Mouse (Mus musculus) kidney, embryonic 14.5 days (tissue): Measurements from ENCODE around the gene Rtn4. TPM values are rescaled to one million over a fixed set of nuclear protein-coding genes. Genes with fewer than 3 reads are reported as not detected.
"Not testable (repeated sequence)": the region's sequence is repeated elsewhere in the genome, so short reads cannot be mapped to it uniquely, and the experiment has no call there.

ENCODE experiments used
- ATAC-seq: fragments of 200-750 bp; cut with Nextera tagmentation; 2 replicates; pipeline ENCODE4 v1.8.0; 2017; ENCODE audit warnings: moderate number of reproducible peaks, mild to moderate bottlenecking, moderate TSS enrichment, moderate library complexity; ENCODE audit not compliant: low FRiP score, low TSS enrichment
- H3K27ac ChIP-seq: fragments of 300-500 bp; sonication (generic); 2 replicates; pipeline ENCODE4 v1.5.1; 2014; ENCODE audit warnings: low read depth, mild to moderate bottlenecking, low read length, moderate library complexity, mixed read lengths
- H3K27me3 ChIP-seq: fragments of 300-500 bp; sonication (generic); 2 replicates; pipeline ENCODE4 v1.6.1; 2014; ENCODE audit warnings: mild to moderate bottlenecking, low read length; ENCODE audit not compliant: control insufficient read depth, insufficient read depth
- H3K36me3 ChIP-seq: fragments of 300-500 bp; sonication (generic); 2 replicates; pipeline ENCODE4 v1.6.1; 2014; ENCODE audit warnings: low read length, mixed read lengths; ENCODE audit not compliant: control insufficient read depth, insufficient read depth
- H3K4me1 ChIP-seq: fragments of 300-500 bp; sonication (generic); 2 replicates; pipeline ENCODE4 v1.6.1; 2014; ENCODE audit warnings: low read length, mixed read lengths; ENCODE audit not compliant: control insufficient read depth, insufficient read depth
- H3K4me2 ChIP-seq: fragments of 300-500 bp; sonication (generic); replicated peaks from 2 replicates; pipeline ENCODE4 v1.6.1; 2014; ENCODE audit warnings: low read depth, mild to moderate bottlenecking, low read length
- H3K4me3 ChIP-seq: fragments of 300-500 bp; sonication (generic); 2 replicates; pipeline ENCODE4 v1.5.1; 2014; ENCODE audit warnings: mild to moderate bottlenecking, low read length
- H3K9ac ChIP-seq: fragments of 300-500 bp; sonication (generic); 2 replicates; pipeline ENCODE4 v1.6.1; 2014; ENCODE audit warnings: low read depth, mild to moderate bottlenecking, low read length, moderate library complexity
- H3K9me3 ChIP-seq: fragments of 300-500 bp; sonication (generic); 2 replicates; pipeline ENCODE4 v1.6.1; 2016; ENCODE audit warnings: low read length; ENCODE audit not compliant: control insufficient read depth
- WGBS: fragments of 180-500 bp; shearing (Covaris S2); extraction: QIAGEN DNeasy Blood & Tissue Kit; methylation state at CpG from one replicate; pipeline ENCODE4 v1.1.7; 2014; 5-methylcytosine and 5-hydroxymethylcytosine counted together
- polyA plus RNA-seq: library from polyadenylated mRNA; unstranded; fragments of >200 nt; fragmentation: Nextera tagmentation; extraction: Ambion mirVana; gene quantifications from 2 replicates; pipeline ENCODE4 v1.2.1, GENCODE M21; 2014

The Rtn4 gene
- polyA plus RNA-seq: 42.2 and 70.6 TPM in 2 replicates

DNA sequence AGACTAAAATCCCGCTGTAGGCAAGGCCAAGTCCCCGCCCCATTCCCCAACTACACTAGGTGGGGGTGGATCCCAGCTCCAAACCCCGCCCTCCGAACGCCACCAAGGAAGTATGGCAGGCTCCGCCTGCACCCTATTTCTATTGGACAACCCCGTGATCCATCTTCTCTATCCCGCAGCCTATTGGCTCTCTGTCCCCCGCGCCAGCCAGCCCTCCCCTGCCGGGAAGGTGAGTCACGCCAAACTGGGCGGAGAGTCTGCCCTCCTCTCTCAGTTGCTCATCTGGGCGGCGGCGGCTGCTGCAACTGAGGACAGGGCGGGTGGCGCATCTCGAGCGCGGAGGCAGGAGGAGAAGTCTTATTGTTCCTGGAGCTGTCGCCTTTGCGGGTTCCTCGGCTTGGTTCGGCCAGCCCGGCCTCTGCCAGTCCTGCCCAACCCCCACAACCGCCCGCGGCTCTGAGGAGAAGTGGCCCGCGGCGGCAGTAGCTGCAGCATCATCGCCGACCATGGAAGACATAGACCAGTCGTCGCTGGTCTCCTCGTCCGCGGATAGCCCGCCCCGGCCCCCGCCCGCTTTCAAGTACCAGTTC is at the start of gene Rtn4:
Rtn4 (plus strand) TSS at position 265 of the 590 bp plus-strand sequence.
- Histone ChIP-seq H3K27ac (peak within 1 kb of the TSS; percentile 92), H3K9me3 (no peaks in the 10 kb centered on the region), H3K4me2 (peak within 1 kb of the TSS; percentile 47), H3K4me1 (0 out of 2 replicates have a peak, but pooled peaks cover 3% of the 10 kb centered on the region), H3K27me3 (no peaks in the 10 kb centered on the region), H3K9ac (peak within 1 kb of the TSS; percentile 92), H3K36me3 (no peaks in the 10 kb centered on the region; the same call in 1 of the 2 replicates), H3K4me3 (peak within 1 kb of the TSS; percentile 92)
- peak; percentile 97 for ATAC-seq
- WGBS: 1% methylated on average over 43 of the region's 43 CpGs

DNA sequence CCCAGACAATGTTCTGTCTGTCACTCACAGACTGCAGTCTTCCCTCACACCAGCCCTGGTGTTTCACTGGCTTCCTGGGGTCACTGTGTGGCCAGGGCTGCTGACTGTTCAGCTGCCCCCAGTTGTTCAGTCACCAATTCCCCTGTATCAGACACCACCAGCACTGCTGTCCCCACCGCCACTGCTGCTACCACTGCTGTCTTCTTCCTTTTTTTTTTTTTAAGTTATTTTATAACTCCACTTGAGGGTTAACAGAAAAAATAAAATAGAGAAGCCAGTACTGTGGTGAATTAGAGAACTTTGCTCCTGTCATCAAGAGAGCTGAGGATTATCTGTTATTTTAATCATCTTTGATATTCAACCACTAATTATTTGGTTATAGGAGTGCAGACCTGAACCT is 48.3 kb upstream of the Rtn4 start:
- H3K9me3 ChIP-seq: no peaks in the 10 kb centered on the region
- no peak overlapping the region for H3K9ac ChIP-seq
- H3K27me3 ChIP-seq: no peaks in the 10 kb centered on the region
- no peak for ATAC-seq
- no peaks in the 10 kb centered on the region for H3K4me1 ChIP-seq
- 86% methylated on average over 1 of the region's 1 CpGs for WGBS
- H3K27ac ChIP-seq: no peak overlapping the region
- H3K4me3 ChIP-seq: no peak overlapping the region
- no peaks in the 10 kb centered on the region for H3K36me3 ChIP-seq
- no peak overlapping the region for H3K4me2 ChIP-seq

DNA sequence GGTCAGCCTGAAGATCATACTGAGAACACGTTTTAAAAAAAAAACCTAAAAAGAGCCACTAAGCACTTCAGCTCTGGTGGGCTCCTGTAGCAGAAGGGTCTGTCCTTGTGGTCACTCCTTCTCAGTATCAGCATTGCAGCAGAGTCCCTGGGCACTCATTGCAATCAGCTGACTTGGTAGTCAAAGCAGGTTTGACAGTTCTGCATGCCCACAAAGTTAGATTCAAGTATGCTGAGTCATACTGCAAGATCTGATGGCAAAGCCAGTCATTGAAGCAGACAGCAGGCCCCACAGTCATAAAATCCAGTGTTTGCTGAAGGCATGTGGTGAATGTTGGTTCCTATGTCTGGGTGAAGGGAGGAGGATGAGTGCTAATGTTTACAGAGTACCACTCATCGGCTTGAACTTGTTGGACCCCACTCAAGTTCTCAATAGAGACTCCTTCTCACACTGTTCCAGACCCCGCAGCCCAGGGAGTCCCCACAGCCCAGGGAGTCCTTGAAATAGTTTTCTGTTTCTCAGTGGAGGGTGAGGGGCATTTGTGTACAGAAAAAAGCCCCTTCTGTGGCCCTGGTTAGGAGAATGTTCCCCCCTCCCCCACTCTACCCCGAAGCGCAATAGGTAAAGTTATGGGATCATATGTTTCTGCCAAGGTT is 47.2 kb upstream of the Rtn4 start:
- no peak overlapping the region for H3K27ac ChIP-seq
- H3K27me3 ChIP-seq: no peaks in the 10 kb centered on the region
- no peaks in the 10 kb centered on the region for H3K36me3 ChIP-seq
- H3K4me2 ChIP-seq: no peak overlapping the region
- H3K9ac ChIP-seq: no peak overlapping the region
- H3K4me1 ChIP-seq: no peaks in the 10 kb centered on the region
- WGBS: 67% methylated on average over 5 of the region's 5 CpGs
- ATAC-seq: no peak
- no peaks in the 10 kb centered on the region for H3K9me3 ChIP-seq
- no peak overlapping the region for H3K4me3 ChIP-seq

DNA sequence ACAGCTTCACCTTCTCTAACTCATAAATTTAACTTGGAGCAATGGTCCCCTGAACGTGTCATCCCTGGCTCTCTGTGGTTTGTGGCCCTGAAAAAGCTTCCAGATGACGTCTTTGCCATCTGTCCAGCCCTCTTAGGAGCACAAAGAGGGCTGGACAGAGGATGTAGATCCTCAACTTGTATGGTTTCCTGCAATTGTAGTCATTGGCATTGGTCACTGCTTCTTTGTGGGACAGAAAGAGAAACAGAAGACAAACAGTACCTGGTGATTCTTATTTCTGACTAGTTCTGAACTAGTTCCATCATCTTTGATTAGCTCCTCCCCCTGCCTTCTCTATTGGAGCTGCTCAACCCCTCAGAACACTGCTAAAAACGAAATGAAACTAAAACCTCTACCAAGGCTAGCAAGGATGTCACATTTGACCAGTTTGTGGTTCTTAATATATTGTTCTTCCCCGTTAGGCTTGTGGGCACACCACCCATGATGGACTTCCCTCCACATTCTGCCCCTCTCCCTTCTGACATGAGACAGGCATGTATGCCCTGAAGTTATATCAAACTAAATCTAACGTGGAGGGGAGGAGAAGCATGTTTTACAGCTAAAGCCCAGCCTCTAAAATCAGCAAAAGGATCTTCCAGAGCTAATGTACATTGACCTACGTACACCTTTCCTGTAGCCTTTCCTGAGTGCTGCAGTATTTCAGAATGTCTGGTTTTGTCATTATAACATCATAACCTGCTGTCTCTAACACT is 45.0 kb upstream of the Rtn4 start:
- Histone ChIP-seq H3K4me3 (no peak overlapping the region), H3K9ac (no peak overlapping the region), H3K36me3 (no peaks in the 10 kb centered on the region), H3K4me1 (no peaks in the 10 kb centered on the region), H3K9me3 (no peaks in the 10 kb centered on the region), H3K27ac (no peak overlapping the region), H3K4me2 (no peak overlapping the region; the same call in 1 of the 2 replicates), H3K27me3 (no peaks in the 10 kb centered on the region)
- no peak for ATAC-seq
- 51% methylated on average over 6 of the region's 6 CpGs for WGBS

- not testable (repeated sequence) for H3K36me3 ChIP-seq, ATAC-seq, H3K9ac ChIP-seq, H3K4me3 ChIP-seq, H3K27me3 ChIP-seq, H3K9me3 ChIP-seq, H3K27ac ChIP-seq, H3K4me2 ChIP-seq, H3K4me1 ChIP-seq
- WGBS: 94% methylated on average over 3 of the region's 3 CpGs
These were observed 37.4 kb upstream of the Rtn4 start for GRCm38 (mm10) chr11:29655381-29655780.

GRCm38 (mm10) chr11:29660740-29661139 is 32.0 kb upstream of the Rtn4 start:
- H3K9ac ChIP-seq: no peak overlapping the region
- no peaks in the 10 kb centered on the region for H3K36me3 ChIP-seq
- no peaks in the 10 kb centered on the region for H3K9me3 ChIP-seq
- H3K27ac ChIP-seq: no peak overlapping the region
- 91% methylated on average over 2 of the region's 2 CpGs for WGBS
- H3K4me3 ChIP-seq: no peak overlapping the region
- ATAC-seq: no peak
- no peak overlapping the region for H3K4me2 ChIP-seq
- H3K4me1 ChIP-seq: no peaks in the 10 kb centered on the region
- no peaks in the 10 kb centered on the region for H3K27me3 ChIP-seq

GRCm38 (mm10) chr11:29667634-29668033 is 25.1 kb upstream of the Rtn4 start:
- H3K4me3 ChIP-seq: no peak overlapping the region
- no peaks in the 10 kb centered on the region for H3K27me3 ChIP-seq
- H3K4me2 ChIP-seq: no peak overlapping the region
- 93% methylated on average over 3 of the region's 3 CpGs for WGBS
- no peaks in the 10 kb centered on the region for H3K4me1 ChIP-seq
- H3K9ac ChIP-seq: no peak overlapping the region
- no peak for ATAC-seq
- no peaks in the 10 kb centered on the region for H3K9me3 ChIP-seq
- H3K36me3 ChIP-seq: no peaks in the 10 kb centered on the region
- H3K27ac ChIP-seq: no peak overlapping the region

GRCm38 (mm10) chr11:29669706-29670105 is 23.0 kb upstream of the Rtn4 start:
- Histone ChIP-seq H3K9me3 (no peaks in the 10 kb centered on the region), H3K4me2 (no peak overlapping the region), H3K36me3 (no peaks in the 10 kb centered on the region), H3K27me3 (no peaks in the 10 kb centered on the region), H3K4me3 (no peak overlapping the region), H3K27ac (no peak overlapping the region), H3K4me1 (no peaks in the 10 kb centered on the region), H3K9ac (no peak overlapping the region)
- 79% methylated on average over 4 of the region's 4 CpGs for WGBS
- no peak for ATAC-seq

DNA sequence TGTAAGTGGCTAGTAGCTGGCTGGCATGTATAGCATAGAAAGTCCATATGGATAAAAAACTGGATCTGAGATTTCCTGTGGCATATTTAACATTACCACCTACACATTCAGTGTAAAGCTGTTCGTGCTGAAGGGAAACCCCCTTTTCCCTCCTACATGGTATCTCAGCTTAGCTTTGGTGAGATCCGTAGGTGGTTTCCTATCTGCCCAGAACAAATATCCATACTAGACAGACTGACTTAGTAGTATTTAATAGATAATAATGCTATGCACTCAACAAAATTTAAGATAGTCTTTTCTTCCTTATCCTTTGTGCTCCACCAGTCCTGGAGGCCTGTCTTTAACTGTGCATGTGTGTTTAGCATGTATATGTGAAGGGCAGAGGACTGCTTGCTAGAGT is 19.4 kb upstream of the Rtn4 start:
- 91% methylated on average over 2 of the region's 2 CpGs for WGBS
- H3K4me1 ChIP-seq: no peaks in the 10 kb centered on the region
- no peak overlapping the region for H3K27ac ChIP-seq
- H3K27me3 ChIP-seq: no peaks in the 10 kb centered on the region
- ATAC-seq: no peak
- no peak overlapping the region for H3K4me3 ChIP-seq
- no peak overlapping the region for H3K4me2 ChIP-seq
- H3K9me3 ChIP-seq: no peaks in the 10 kb centered on the region
- H3K36me3 ChIP-seq: no peaks in the 10 kb centered on the region
- H3K9ac ChIP-seq: no peak overlapping the region
